Mouse (Mus musculus) kidney, embryonic 16.5 days (tissue): ENCODE measurements around the gene Pgm3. TPM values are rescaled to one million over a fixed set of nuclear protein-coding genes. Genes with fewer than 3 reads are reported as not detected.
A peak's percentile ranks its signal among the peaks of the same experiment; 100 is the strongest.

Experiments
- ATAC-seq: fragments of 200-750 bp; cut with Nextera tagmentation; 2 replicates; pipeline ENCODE4 v1.8.0; 2017; ENCODE audit warnings: moderate TSS enrichment; ENCODE audit not compliant: low FRiP score, low TSS enrichment
- H3K27ac ChIP-seq: fragments of 300-500 bp; sonication (generic); 2 replicates; pipeline ENCODE4 v1.5.1; 2014; ENCODE audit warnings: low read length
- H3K27me3 ChIP-seq: fragments of 300-500 bp; sonication (generic); 2 replicates; pipeline ENCODE4 v1.6.1; 2014; ENCODE audit warnings: low read length, control low read depth, mixed read lengths; ENCODE audit not compliant: insufficient read depth
- H3K36me3 ChIP-seq: fragments of 300-500 bp; sonication (generic); 2 replicates; pipeline ENCODE4 v1.6.1; 2014; ENCODE audit warnings: low read length, control low read depth, mixed read lengths; ENCODE audit not compliant: insufficient read depth
- H3K4me1 ChIP-seq: fragments of 300-500 bp; sonication (generic); 2 replicates; pipeline ENCODE4 v1.6.1; 2014; ENCODE audit warnings: low read length, control low read depth, mixed read lengths; ENCODE audit not compliant: insufficient read depth
- H3K4me2 ChIP-seq: fragments of 300-500 bp; sonication (generic); replicated peaks from 2 replicates; pipeline ENCODE4 v1.6.1; 2014; ENCODE audit warnings: low read depth, low read length
- H3K4me3 ChIP-seq: fragments of 300-500 bp; sonication (generic); 2 replicates; pipeline ENCODE4 v1.5.1; 2014; ENCODE audit warnings: mild to moderate bottlenecking, low read length
- H3K9ac ChIP-seq: fragments of 300-500 bp; sonication (generic); replicated peaks from 2 replicates; pipeline ENCODE4 v1.6.1; 2014; ENCODE audit warnings: low read length
- H3K9me3 ChIP-seq: fragments of 300-500 bp; sonication (generic); 2 replicates; pipeline ENCODE4 v1.6.1; 2016; ENCODE audit warnings: low read length, control low read depth
- WGBS: fragments of 180-500 bp; shearing (Covaris S2); extraction: QIAGEN DNeasy Blood & Tissue Kit; methylation state at CpG from one replicate; pipeline ENCODE4 v1.1.7; 2014; 5-methylcytosine and 5-hydroxymethylcytosine counted together
- polyA plus RNA-seq: library from polyadenylated mRNA; unstranded; fragments of >200 nt; fragmentation: Nextera tagmentation; extraction: Ambion mirVana; gene quantifications from 2 replicates; pipeline ENCODE4 v1.2.1, GENCODE M21; 2015

Gene Pgm3
- polyA plus RNA-seq, 1 experiment from 2014 or later = 42.7 TPM

- Histone ChIP-seq H3K27me3 (no peaks in the 10 kb centered on the region), H3K4me3 (peak overlapping the region; percentile 87), H3K9me3 (no peaks in the 10 kb centered on the region), H3K9ac (no peak overlapping the region), H3K4me2 (peak overlapping the region; percentile 93), H3K4me1 (peaks cover 9% of the 10 kb centered on the region), H3K27ac (no peak overlapping the region), H3K36me3 (peaks cover 13% of the 10 kb centered on the region)
- 69% methylated on average over 10 of the region's 10 CpGs for WGBS
- ATAC-seq = no peak
These were observed 1.3 kb downstream of the Pgm3 start for GRCm38 (mm10) chr9:86570261-86570890.

- H3K27me3 ChIP-seq = no peaks in the 10 kb centered on the region
- H3K4me1 ChIP-seq = peaks cover 9% of the 10 kb centered on the region
- no peaks in the 10 kb centered on the region for H3K9me3 ChIP-seq
- no peak for ATAC-seq
- WGBS = 74% methylated on average over 3 of the region's 3 CpGs
- no peak overlapping the region for H3K27ac ChIP-seq
- H3K36me3 ChIP-seq = peaks cover 22% of the 10 kb centered on the region
- no peak overlapping the region for H3K9ac ChIP-seq
- no peak overlapping the region for H3K4me3 ChIP-seq
- no peak overlapping the region for H3K4me2 ChIP-seq
These were observed 2.2 kb downstream of the Pgm3 start for GRCm38 (mm10) chr9:86569314-86569910.

GRCm38 (mm10) chr9:86560543-86560942 lies 11.1 kb downstream of the Pgm3 start:
- Histone ChIP-seq H3K4me1 (no peaks in the 10 kb centered on the region), H3K9ac (no peak overlapping the region), H3K4me3 (no peak overlapping the region), H3K9me3 (no peaks in the 10 kb centered on the region), H3K27me3 (no peaks in the 10 kb centered on the region), H3K36me3 (peaks cover 64% of the 10 kb centered on the region), H3K27ac (no peak overlapping the region), H3K4me2 (no peak overlapping the region)
- 61% methylated on average over 3 of the region's 3 CpGs for WGBS
- no peak for ATAC-seq

- H3K9me3 ChIP-seq = no peaks in the 10 kb centered on the region
- peaks cover 55% of the 10 kb centered on the region for H3K36me3 ChIP-seq
- H3K4me3 ChIP-seq = no peak overlapping the region
- H3K4me2 ChIP-seq = no peak overlapping the region
- H3K9ac ChIP-seq = no peak overlapping the region
- H3K27ac ChIP-seq = no peak overlapping the region
- ATAC-seq = no peak
- 91% methylated on average over 4 of the region's 4 CpGs for WGBS
- H3K4me1 ChIP-seq = no peaks in the 10 kb centered on the region
- no peaks in the 10 kb centered on the region for H3K27me3 ChIP-seq
These were observed 17.0 kb downstream of the Pgm3 start for GRCm38 (mm10) chr9:86554641-86555040.

- no peak overlapping the region for H3K9ac ChIP-seq
- WGBS = 90% methylated on average over 9 of the region's 9 CpGs
- H3K4me2 ChIP-seq = no peak overlapping the region
- no peak for ATAC-seq
- H3K9me3 ChIP-seq = no peaks in the 10 kb centered on the region
- no peak overlapping the region for H3K27ac ChIP-seq
- H3K4me3 ChIP-seq = no peak overlapping the region
- peaks cover 49% of the 10 kb centered on the region for H3K36me3 ChIP-seq
- no peaks in the 10 kb centered on the region for H3K27me3 ChIP-seq
- H3K4me1 ChIP-seq = no peaks in the 10 kb centered on the region
These were observed 17.8 kb downstream of the Pgm3 start for GRCm38 (mm10) chr9:86553886-86554285.

GRCm38 (mm10) chr9:86550717-86551116 lies 20.9 kb downstream of the Pgm3 start:
- Histone ChIP-seq H3K27me3 (no peaks in the 10 kb centered on the region), H3K4me1 (no peaks in the 10 kb centered on the region), H3K9me3 (no peaks in the 10 kb centered on the region), H3K27ac (no peak overlapping the region), H3K4me3 (no peak overlapping the region), H3K9ac (no peak overlapping the region), H3K4me2 (no peak overlapping the region), H3K36me3 (peaks cover 38% of the 10 kb centered on the region; the same call in 1 of the 2 replicates)
- WGBS = 86% methylated on average over 3 of the region's 3 CpGs
- no peak for ATAC-seq

- Histone ChIP-seq H3K36me3 (peaks cover 38% of the 10 kb centered on the region; the same call in 1 of the 2 replicates), H3K9me3 (no peaks in the 10 kb centered on the region), H3K4me2 (no peak overlapping the region), H3K27ac (no peak overlapping the region), H3K27me3 (no peaks in the 10 kb centered on the region), H3K9ac (no peak overlapping the region), H3K4me3 (no peak overlapping the region), H3K4me1 (no peaks in the 10 kb centered on the region)
- 86% methylated on average over 5 of the region's 5 CpGs for WGBS
- peak; percentile 81 for ATAC-seq
These were observed 21.9 kb downstream of the Pgm3 start for GRCm38 (mm10) chr9:86549637-86550162.

- H3K4me1 ChIP-seq = no peaks in the 10 kb centered on the region
- H3K4me3 ChIP-seq = no peak overlapping the region
- peaks cover 39% of the 10 kb centered on the region for H3K36me3 ChIP-seq
- H3K4me2 ChIP-seq = no peak overlapping the region
- no peaks in the 10 kb centered on the region for H3K9me3 ChIP-seq
- H3K27me3 ChIP-seq = no peaks in the 10 kb centered on the region
- ATAC-seq = no peak
- no peak overlapping the region for H3K27ac ChIP-seq
- 65% methylated on average over 1 of the region's 1 CpGs for WGBS
- no peak overlapping the region for H3K9ac ChIP-seq
These were observed 27.1 kb downstream of the Pgm3 start for GRCm38 (mm10) chr9:86544559-86544958.

- no peak overlapping the region for H3K4me2 ChIP-seq
- H3K9me3 ChIP-seq = no peaks in the 10 kb centered on the region
- no peaks in the 10 kb centered on the region for H3K4me1 ChIP-seq
- peaks cover 35% of the 10 kb centered on the region for H3K36me3 ChIP-seq
- H3K4me3 ChIP-seq = no peak overlapping the region
- 95% methylated on average over 3 of the region's 3 CpGs for WGBS
- no peaks in the 10 kb centered on the region for H3K27me3 ChIP-seq
- H3K27ac ChIP-seq = no peak overlapping the region
- ATAC-seq = no peak
- H3K9ac ChIP-seq = no peak overlapping the region
These were observed 28.2 kb downstream of the Pgm3 start for GRCm38 (mm10) chr9:86543451-86543850.

- Histone ChIP-seq H3K9me3 (no peaks in the 10 kb centered on the region), H3K9ac (no peak overlapping the region)
- 86% methylated on average over 5 of the region's 5 CpGs for WGBS
These were observed 37.6 kb downstream of the Pgm3 start for GRCm38 (mm10) chr9:86534071-86534470.

More at GRCm38 (mm10) chr9:86534071-86534470, 37.6 kb downstream of the Pgm3 start:
- H3K4me3 ChIP-seq = no peak overlapping the region
- no peak for ATAC-seq
- H3K27ac ChIP-seq = no peak overlapping the region
- no peaks in the 10 kb centered on the region for H3K27me3 ChIP-seq
- H3K4me2 ChIP-seq = no peak overlapping the region
- no peaks in the 10 kb centered on the region for H3K4me1 ChIP-seq
- peaks cover 15% of the 10 kb centered on the region; the same call in 1 of the 2 replicates for H3K36me3 ChIP-seq
